Mouse (Mus musculus): ENCODE data around the gene Sh3pxd2b.
A peak's percentile ranks its signal among the peaks of the same experiment; 100 is the strongest.

Sh3pxd2b gene

GRCm38 (mm10) chr11:32374027-32374589, 26.5 kb downstream of the Sh3pxd2b start:
- DNase-seq = no peak

GRCm38 (mm10) chr11:32375104-32375535, 27.5 kb downstream of the Sh3pxd2b start:
- DNase-seq = no peak

- DNase-seq = no peak
Measured at GRCm38 (mm10) chr11:32376086-32376485, 28.5 kb downstream of the Sh3pxd2b start.

- no peak for DNase-seq
Measured at GRCm38 (mm10) chr11:32379910-32380309, 32.3 kb downstream of the Sh3pxd2b start.

GRCm38 (mm10) chr11:32383341-32384134, 35.9 kb downstream of the Sh3pxd2b start:
- DNase-seq = peak; percentile 50

GRCm38 (mm10) chr11:32384135-32384801, 36.6 kb downstream of the Sh3pxd2b start:
- no peak for DNase-seq

GRCm38 (mm10) chr11:32386043-32386442, 38.4 kb downstream of the Sh3pxd2b start:
- DNase-seq = no peak

- DNase-seq = no peak
Measured at GRCm38 (mm10) chr11:32388064-32388463, 40.4 kb downstream of the Sh3pxd2b start.

- DNase-seq = peak; percentile 45
Measured at GRCm38 (mm10) chr11:32393095-32393494, 45.5 kb downstream of the Sh3pxd2b start.

- no peak for DNase-seq
Measured at GRCm38 (mm10) chr11:32395791-32396190, 48.2 kb downstream of the Sh3pxd2b start.

GRCm38 (mm10) chr11:32398446-32398845, 50.8 kb downstream of the Sh3pxd2b start:
- no peak for DNase-seq

- no peak for DNase-seq
Measured at GRCm38 (mm10) chr11:32399261-32399660, 51.6 kb downstream of the Sh3pxd2b start.

- no peak for DNase-seq
Measured at GRCm38 (mm10) chr11:32402712-32403111, 55.1 kb downstream of the Sh3pxd2b start.

GRCm38 (mm10) chr11:32404708-32405107, 57.1 kb downstream of the Sh3pxd2b start:
- DNase-seq = peak; percentile 36

- peak; percentile 56 for DNase-seq
Measured at GRCm38 (mm10) chr11:32407863-32408262, 60.2 kb downstream of the Sh3pxd2b start.

- no peak for DNase-seq
Measured at GRCm38 (mm10) chr11:32409052-32409451, 61.4 kb downstream of the Sh3pxd2b start.

- no peak for DNase-seq
Measured at GRCm38 (mm10) chr11:32409823-32410562, 62.4 kb downstream of the Sh3pxd2b start.

- DNase-seq = no peak
Measured at GRCm38 (mm10) chr11:32420001-32420400, 72.4 kb downstream of the Sh3pxd2b start.

- DNase-seq = no peak
Measured at GRCm38 (mm10) chr11:32423311-32423710, 75.7 kb downstream of the Sh3pxd2b start.

GRCm38 (mm10) chr11:32424600-32424999, 77.0 kb downstream of the Sh3pxd2b start:
- DNase-seq = no peak

- peak; percentile 54 for DNase-seq
Measured at GRCm38 (mm10) chr11:32425043-32425658, 77.5 kb downstream of the Sh3pxd2b start.

GRCm38 (mm10) chr11:32427537-32427936, 79.9 kb downstream of the Sh3pxd2b start:
- DNase-seq = no peak
